7 mouse cellular contexts compared by ENCODE assay signal in the genomic region with DNA sequence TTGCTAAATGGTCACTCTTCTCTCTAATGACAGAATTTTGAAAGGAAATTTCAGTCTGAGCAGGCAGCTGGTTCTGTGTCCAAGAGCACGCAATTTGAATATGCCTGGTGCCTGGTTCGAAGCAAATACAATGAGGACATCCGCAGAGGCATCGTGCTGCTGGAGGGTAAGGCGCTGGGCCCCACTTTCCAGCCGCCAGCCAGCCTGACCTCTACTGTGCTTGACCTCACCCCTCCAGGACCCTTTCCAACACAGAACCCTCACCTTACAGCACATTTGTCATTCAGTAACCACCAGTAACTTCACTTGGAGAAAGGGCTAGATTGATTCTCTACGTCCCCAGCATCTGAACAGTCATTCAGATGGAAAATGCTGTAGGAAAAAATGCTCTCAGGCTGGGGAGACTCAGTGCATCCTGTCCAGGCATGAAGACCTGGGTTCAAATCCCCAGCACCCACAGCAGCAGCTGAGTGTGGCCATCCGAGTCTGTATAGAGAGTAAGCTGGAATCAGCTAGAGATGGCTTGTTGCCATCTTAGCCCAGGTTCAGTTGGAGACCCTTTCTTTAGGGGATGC. TPM values are rescaled to one million over a fixed set of nuclear protein-coding genes. Genes with fewer than 3 reads are reported as not detected.
DNase-seq lines count a peak whose midpoint lies in the region; ATAC-seq and TF ChIP-seq lines count a peak whose summit lies in the region.

No protein-coding gene starts in this region.

- peak overlapping the region; percentile 83 for H3K4me3 ChIP-seq in kidney, embryonic 16.5 days (ENCODE audit: low read length)
- H3K4me3 ChIP-seq in embryonic facial prominence, embryonic 15.5 days (replicated peaks), result peak overlapping the region; percentile 67
- H3K4me3 ChIP-seq in intestine, postnatal 0 days (ENCODE audit: low read depth, low read length), result peak overlapping the region; percentile 69; the same call in 1 of the 2 replicates
- H3K4me3 ChIP-seq in neural tube, embryonic 14.5 days (ENCODE audit: low read depth, low read length), result peak overlapping the region; percentile 66

- H3K27me3 ChIP-seq in kidney, embryonic 16.5 days (ENCODE audit: insufficient read depth, low read length), result no peaks in the 10 kb centered on the region
- no peaks in the 10 kb centered on the region for H3K27me3 ChIP-seq in embryonic facial prominence, embryonic 15.5 days
- no peaks in the 10 kb centered on the region for H3K27me3 ChIP-seq in intestine, postnatal 0 days (replicated peaks; ENCODE audit: control insufficient read depth, insufficient read depth, low read length)
- no peaks in the 10 kb centered on the region for H3K27me3 ChIP-seq in neural tube, embryonic 14.5 days (ENCODE audit: control insufficient read depth, insufficient read depth, low read length)

- ATAC-seq in kidney, embryonic 16.5 days (ENCODE audit: low FRiP score, low TSS enrichment), result no peak
- ATAC-seq in embryonic facial prominence, embryonic 15.5 days (ENCODE audit: insufficient number of reproducible peaks, low FRiP score, low TSS enrichment, low read depth), result no peak
- ATAC-seq in intestine, postnatal 0 days, result no peak
- no peak for ATAC-seq in neural tube, embryonic 14.5 days (ENCODE audit: low read depth)

- no peak for TF ChIP-seq CTCF in intestine, postnatal 0 days (IDR thresholded peaks at IDR 0.05; ENCODE audit: low read depth)

- WGBS in kidney, embryonic 16.5 days, result 69% methylated on average over 8 of the region's 8 CpGs
- 77% methylated on average over 8 of the region's 8 CpGs for WGBS in embryonic facial prominence, embryonic 15.5 days
- WGBS in intestine, postnatal 0 days, result 70% methylated on average over 8 of the region's 8 CpGs
- WGBS in neural tube, embryonic 14.5 days, result 78% methylated on average over 8 of the region's 8 CpGs

- H3K9me3 ChIP-seq in kidney, embryonic 16.5 days (ENCODE audit: low read length), result no peaks in the 10 kb centered on the region
- no peaks in the 10 kb centered on the region for H3K9me3 ChIP-seq in embryonic facial prominence, embryonic 15.5 days (replicated peaks)
- no peaks in the 10 kb centered on the region for H3K9me3 ChIP-seq in intestine, postnatal 0 days (ENCODE audit: control insufficient read depth)
- no peaks in the 10 kb centered on the region for H3K9me3 ChIP-seq in neural tube, embryonic 14.5 days (ENCODE audit: control insufficient read depth, low read length)

- peak overlapping the region; percentile 93 for H3K9ac ChIP-seq in kidney, embryonic 16.5 days (replicated peaks; ENCODE audit: low read length)
- peak overlapping the region; percentile 70; the same call in 1 of the 2 replicates for H3K9ac ChIP-seq in embryonic facial prominence, embryonic 15.5 days
- H3K9ac ChIP-seq in intestine, postnatal 0 days (ENCODE audit: low read depth, low read length), result 0 out of 2 replicates have a peak overlapping the region, but pooled peaks have one; percentile 57
- peak overlapping the region; percentile 67; the same call in 1 of the 2 replicates for H3K9ac ChIP-seq in neural tube, embryonic 14.5 days (replicated peaks; ENCODE audit: low read depth, low read length)

- peaks cover 19% of the 10 kb centered on the region for H3K36me3 ChIP-seq in kidney, embryonic 16.5 days (ENCODE audit: insufficient read depth, low read length)
- H3K36me3 ChIP-seq in embryonic facial prominence, embryonic 15.5 days, result peaks cover 37% of the 10 kb centered on the region
- H3K36me3 ChIP-seq in intestine, postnatal 0 days (ENCODE audit: control insufficient read depth, insufficient read depth), result peaks cover 34% of the 10 kb centered on the region
- peaks cover 29% of the 10 kb centered on the region for H3K36me3 ChIP-seq in neural tube, embryonic 14.5 days (ENCODE audit: control insufficient read depth, insufficient read depth, low read length)

- H3K4me1 ChIP-seq in kidney, embryonic 16.5 days (ENCODE audit: insufficient read depth, low read length), result peaks cover 47% of the 10 kb centered on the region
- peaks cover 14% of the 10 kb centered on the region for H3K4me1 ChIP-seq in embryonic facial prominence, embryonic 15.5 days
- H3K4me1 ChIP-seq in intestine, postnatal 0 days (replicated peaks; ENCODE audit: control insufficient read depth, insufficient read depth, low read length), result peaks cover 20% of the 10 kb centered on the region; the same call in 1 of the 2 replicates
- peaks cover 5% of the 10 kb centered on the region; the same call in 1 of the 2 replicates for H3K4me1 ChIP-seq in neural tube, embryonic 14.5 days (ENCODE audit: control insufficient read depth, insufficient read depth, low read length)

- H3K27ac ChIP-seq in kidney, embryonic 16.5 days (ENCODE audit: low read length), result peak overlapping the region; percentile 94
- H3K27ac ChIP-seq in embryonic facial prominence, embryonic 15.5 days (replicated peaks), result no peak overlapping the region
- H3K27ac ChIP-seq in intestine, postnatal 0 days (ENCODE audit: low read depth, low read length), result no peak overlapping the region
- H3K27ac ChIP-seq in neural tube, embryonic 14.5 days (ENCODE audit: low read depth, low read length), result peak overlapping the region; percentile 86; the same call in 1 of the 2 replicates

- peak overlapping the region; percentile 86 for H3K4me2 ChIP-seq in kidney, embryonic 16.5 days (replicated peaks; ENCODE audit: low read depth, low read length)
- peak overlapping the region; percentile 70 for H3K4me2 ChIP-seq in embryonic facial prominence, embryonic 15.5 days (replicated peaks)
- peak overlapping the region; percentile 78 for H3K4me2 ChIP-seq in intestine, postnatal 0 days (replicated peaks; ENCODE audit: low read depth)
- H3K4me2 ChIP-seq in neural tube, embryonic 14.5 days (ENCODE audit: low read depth, low read length), result peak overlapping the region; percentile 74

- no peak for DNase-seq in kidney, adult 11 months
- DNase-seq in urinary bladder, postnatal 4 days (ENCODE audit: low spot score in 2 of 2), result no peak
- DNase-seq in adrenal gland, adult 8-10 months, result no peak

RNA-seq across cellular contexts. Expression of gene Cldn15, which starts 3.4 kb away (rescaled TPM):
- 4.0 and 4.9 TPM in 2 replicates for polyA plus RNA-seq in kidney, embryonic 16.5 days (2015; fragmentation: Nextera tagmentation; extraction: Ambion mirVana)
- polyA plus RNA-seq in embryonic facial prominence, embryonic 15.5 days (2015; fragmentation: Nextera tagmentation; extraction: Ambion mirVana), result 0.11 and 0.14 TPM in 2 replicates
- 29.5 and 31.2 TPM in 2 replicates for polyA plus RNA-seq in intestine, postnatal 0 days (2015; fragmentation: Nextera tagmentation; extraction: Ambion mirVana)
- polyA plus RNA-seq in neural tube, embryonic 14.5 days (2014; fragmentation: Nextera tagmentation; extraction: Ambion mirVana), result 0.12 and 0.39 TPM in 2 replicates
- total RNA-seq in adrenal gland, adult 8-10 months (2022), result 10 to 100 TPM in 3 of 4 experiments, 1 to 10 TPM in 1; 9.5 to 13.7 (median 12.1) TPM

RNA-seq across cellular contexts. Expression of gene Fis1, which starts 10.0 kb away (rescaled TPM):
- 291 and 296 TPM in 2 replicates for polyA plus RNA-seq in kidney, embryonic 16.5 days (2015; fragmentation: Nextera tagmentation; extraction: Ambion mirVana)
- 246 and 256 TPM in 2 replicates for polyA plus RNA-seq in embryonic facial prominence, embryonic 15.5 days (2015; fragmentation: Nextera tagmentation; extraction: Ambion mirVana)
- polyA plus RNA-seq in intestine, postnatal 0 days (2015; fragmentation: Nextera tagmentation; extraction: Ambion mirVana), result 318 and 324 TPM in 2 replicates
- 409 and 414 TPM in 2 replicates for polyA plus RNA-seq in neural tube, embryonic 14.5 days (2014; fragmentation: Nextera tagmentation; extraction: Ambion mirVana)
- 100 to 1,000 TPM; 210 to 255 (median 217) TPM for total RNA-seq in adrenal gland, adult 8-10 months (2022)

RNA-seq across cellular contexts. Expression of gene Plod3, which starts 23.8 kb away (rescaled TPM):
- polyA plus RNA-seq in kidney, embryonic 16.5 days (2015; fragmentation: Nextera tagmentation; extraction: Ambion mirVana), result 59.7 and 64.4 TPM in 2 replicates
- polyA plus RNA-seq in embryonic facial prominence, embryonic 15.5 days (2015; fragmentation: Nextera tagmentation; extraction: Ambion mirVana), result 55.5 and 60.6 TPM in 2 replicates
- polyA plus RNA-seq in intestine, postnatal 0 days (2015; fragmentation: Nextera tagmentation; extraction: Ambion mirVana), result 11.1 and 11.8 TPM in 2 replicates
- 30.5 and 34.5 TPM in 2 replicates for polyA plus RNA-seq in neural tube, embryonic 14.5 days (2014; fragmentation: Nextera tagmentation; extraction: Ambion mirVana)
- total RNA-seq in adrenal gland, adult 8-10 months (2022), result 10 to 100 TPM; 68.6 to 74.5 (median 72.1) TPM

RNA-seq across cellular contexts. Expression of gene Znhit1, which starts 24.8 kb away (rescaled TPM):
- 90.5 and 97.7 TPM in 2 replicates for polyA plus RNA-seq in kidney, embryonic 16.5 days (2015; fragmentation: Nextera tagmentation; extraction: Ambion mirVana)
- 111 and 120 TPM in 2 replicates for polyA plus RNA-seq in embryonic facial prominence, embryonic 15.5 days (2015; fragmentation: Nextera tagmentation; extraction: Ambion mirVana)
- 84.6 and 91.1 TPM in 2 replicates for polyA plus RNA-seq in intestine, postnatal 0 days (2015; fragmentation: Nextera tagmentation; extraction: Ambion mirVana)
- 115 and 138 TPM in 2 replicates for polyA plus RNA-seq in neural tube, embryonic 14.5 days (2014; fragmentation: Nextera tagmentation; extraction: Ambion mirVana)
- 10 to 100 TPM; 77.8 to 96.8 (median 83.5) TPM for total RNA-seq in adrenal gland, adult 8-10 months (2022)

RNA-seq across cellular contexts. Expression of gene Ift22, which starts 55.1 kb away (rescaled TPM):
- 87.8 and 88.1 TPM in 2 replicates for polyA plus RNA-seq in kidney, embryonic 16.5 days (2015; fragmentation: Nextera tagmentation; extraction: Ambion mirVana)
- polyA plus RNA-seq in embryonic facial prominence, embryonic 15.5 days (2015; fragmentation: Nextera tagmentation; extraction: Ambion mirVana), result 76.5 and 104 TPM in 2 replicates
- 24.7 and 25.2 TPM in 2 replicates for polyA plus RNA-seq in intestine, postnatal 0 days (2015; fragmentation: Nextera tagmentation; extraction: Ambion mirVana)
- 113 and 119 TPM in 2 replicates for polyA plus RNA-seq in neural tube, embryonic 14.5 days (2014; fragmentation: Nextera tagmentation; extraction: Ambion mirVana)
- 10 to 100 TPM; 30.5 to 53.5 (median 41.9) TPM for total RNA-seq in adrenal gland, adult 8-10 months (2022)

Comparison
In these comparisons a context has a peak if more than half of its experiments do, and no peak if none do; other contexts are left out.
1. H3K27ac ChIP-seq: peak in kidney, embryonic 16.5 days (single experiment) and neural tube, embryonic 14.5 days (single experiment); none in embryonic facial prominence, embryonic 15.5 days (single experiment) and intestine, postnatal 0 days (single experiment).
2. Peak in every context shown above with its lines, with median percentiles within 50 percentile points of each other: H3K4me2 ChIP-seq, H3K4me3 ChIP-seq and H3K9ac ChIP-seq.